Mouse (Mus musculus) Patski (cell line): Measurements from ENCODE around the gene Usp3. TPM values are rescaled to one million over a fixed set of nuclear protein-coding genes. Genes with fewer than 3 reads are reported as not detected.

Experiments used
- ATAC-seq: fragments of 100-300 bp; one replicate; pipeline ENCODE4 v1.8.0; 2021
- CTCF ChIA-PET: fragments of 350-600 bp; sonication (Branson Sonifier 250); formaldehyde crosslinking; loops from one replicate; lab custom pipeline; 2022; ENCODE audit warnings: inconsistent platforms; lab: Charles Lee
- POLR2A ChIA-PET: fragments of 350-600 bp; sonication (Branson Sonifier 250); formaldehyde crosslinking; loops from one replicate; lab custom pipeline; 2022; ENCODE audit warnings: antibody characterized with exemption, inconsistent platforms; lab: Charles Lee
- DNase-seq: peaks from one replicate; pipeline ENCODE4 v3.0.0-alpha.2; 2011; ENCODE audit warnings: low read depth, low spot score
- H3K27me3 ChIP-seq: fragments of 371-371 bp; one replicate; pipeline ENCODE4 v1.5.1; 2021
- CTCF ChIP-seq: fragments of 100-300 bp; IDR thresholded peaks from one replicate; pipeline ENCODE4 v1.5.1; 2021
- in situ Hi-C: fragments of 300-500 bp; cut with MboI; formaldehyde crosslinking; loops from 3 replicates; pipeline ENCODE4 v1.11.1; 2018; ENCODE audit warnings: low pct_unique_long_range_greater_than_20kb, mixed read lengths
- polyA plus RNA-seq: library from polyadenylated mRNA; unstranded; gene quantifications from one replicate; pipeline ENCODE4 v1.2.3, GENCODE M21; 2021

Gene Usp3
- polyA plus RNA-seq, 1 experiment from 2014 or later = 57.5 TPM

DNA sequence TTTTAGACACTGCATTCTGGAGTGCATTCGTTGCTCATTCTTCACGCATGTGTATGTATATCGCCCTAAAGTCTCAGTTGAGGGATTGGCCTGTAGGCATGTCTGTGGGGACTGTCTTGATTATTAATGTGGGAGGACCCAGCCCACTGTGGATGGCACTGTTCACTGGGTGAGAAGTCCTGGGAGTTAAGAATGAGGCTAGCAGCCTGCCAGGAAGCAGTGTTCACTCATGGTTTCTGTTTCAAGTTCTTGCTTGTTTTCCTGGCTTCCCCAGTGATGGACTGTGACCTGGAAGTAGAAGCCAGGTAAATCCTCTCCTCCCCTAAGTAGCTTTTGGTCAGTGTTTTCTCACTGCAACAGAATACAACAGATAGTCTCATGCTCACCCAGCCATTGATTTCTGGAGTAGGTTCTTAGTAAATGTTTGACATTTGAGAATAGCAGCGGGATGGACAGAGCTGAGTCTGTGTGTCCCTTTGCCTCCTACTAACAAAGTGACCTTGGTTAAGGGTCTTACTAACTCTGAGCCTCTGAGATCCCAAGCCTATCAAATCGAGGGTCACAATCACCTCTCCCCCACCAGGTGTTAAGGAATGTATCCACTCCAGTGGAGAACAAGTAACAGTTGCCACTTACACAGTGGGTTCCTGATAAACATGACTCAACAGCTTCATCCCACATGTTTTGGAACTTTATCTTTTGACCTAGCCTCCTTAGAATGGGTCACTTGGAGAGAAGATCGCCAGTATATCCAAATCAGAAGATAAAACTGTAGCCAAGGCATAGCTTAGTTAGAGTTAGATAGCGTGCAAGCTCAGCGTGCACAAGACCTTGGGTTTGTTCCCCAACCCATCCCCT, 11.6 kb upstream of the Usp3 start:
- no peaks in the 10 kb centered on the region for H3K27me3 ChIP-seq
- ChIA-PET POLR2A (no interaction called here), CTCF (interaction anchor here (0.7 kb wide), 1 partner anchor 9 kb away, joined by 3 read pairs; no protein-coding TSS in a partner anchor)
- no peak for DNase-seq
- in situ Hi-C loops = no loop called here
- no peak for ATAC-seq
- TF ChIP-seq CTCF = no peak

DNA sequence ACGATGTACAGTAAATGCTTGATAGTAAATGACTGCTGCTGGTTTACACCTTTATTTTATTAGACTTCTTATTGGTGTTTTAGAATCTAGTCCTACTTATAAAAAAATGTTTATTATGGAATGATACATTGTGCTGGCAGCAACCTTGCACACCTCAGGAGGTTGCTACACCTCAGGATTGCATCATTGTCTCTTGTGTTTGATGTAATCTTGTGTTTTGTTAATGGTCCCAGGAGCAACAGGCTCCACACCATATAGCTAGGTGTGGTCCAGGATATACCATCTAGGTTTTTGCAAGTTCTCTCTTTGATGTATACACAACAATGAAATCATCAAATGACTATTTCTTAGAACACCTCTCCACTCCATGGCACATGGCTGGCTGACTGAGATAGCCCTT, 11.0 kb upstream of the Usp3 start:
- no peaks in the 10 kb centered on the region for H3K27me3 ChIP-seq
- ATAC-seq = no peak
- POLR2A ChIA-PET = no interaction called here
- DNase-seq = no peak
- CTCF ChIA-PET = no interaction called here
- in situ Hi-C loops = no loop called here
- TF ChIP-seq CTCF = no peak

DNA sequence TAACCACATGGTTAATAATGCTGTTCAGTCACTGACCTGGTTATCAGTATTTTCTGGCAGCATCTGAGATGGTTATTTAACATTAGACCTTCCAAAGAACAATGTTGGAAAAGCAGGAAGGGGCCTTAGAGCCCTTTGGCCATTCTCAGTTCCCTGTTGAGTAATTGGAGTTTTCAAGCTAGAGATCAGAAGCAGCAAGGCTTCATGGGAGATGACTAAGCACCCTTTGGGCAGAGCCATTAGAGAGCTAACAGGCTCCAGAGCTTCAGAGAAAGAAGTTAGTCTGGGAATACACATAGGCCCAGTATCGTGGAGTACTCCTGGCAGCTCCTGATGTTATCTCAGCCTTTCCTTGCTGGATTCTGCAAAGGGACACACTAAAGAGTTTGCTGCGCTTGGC, 8.1 kb upstream of the Usp3 start:
- ChIA-PET CTCF (interaction anchor here (1.5 to 3.6 kb wide), 3 partner anchors 10 to 30 kb away, joined by 3 to 21 read pairs (median 5); no protein-coding TSS in a partner anchor), POLR2A (no interaction called here)
- no peak for TF ChIP-seq CTCF
- DNase-seq (no peak), ATAC-seq (no peak)
- in situ Hi-C loops = no loop called here
- H3K27me3 ChIP-seq = no peaks in the 10 kb centered on the region

DNA sequence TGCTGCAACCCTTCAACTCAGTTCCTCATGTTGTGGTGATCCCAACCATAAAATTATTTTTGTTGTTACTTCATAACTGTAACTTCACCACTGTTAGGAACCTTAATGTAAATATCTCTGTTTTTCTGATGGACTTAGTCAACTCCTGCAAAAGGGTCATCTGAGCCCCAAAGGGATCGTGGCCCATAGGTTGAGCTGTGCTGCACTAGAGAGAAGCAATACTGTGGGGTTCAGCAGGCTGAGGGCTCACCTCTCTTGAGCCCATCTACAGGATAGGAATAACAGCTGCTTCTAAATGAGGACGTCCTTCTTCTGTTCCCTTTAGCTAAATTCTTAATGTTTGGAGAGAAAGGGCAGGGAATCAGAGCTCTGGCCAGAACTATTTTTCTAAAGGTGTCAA, 7.6 kb upstream of the Usp3 start:
- ChIA-PET POLR2A (interaction anchor here (0.6 kb wide), 1 partner anchor 11 kb away, joined by 3 read pairs; no protein-coding TSS in a partner anchor), CTCF (interaction anchor here (1.5 to 3.6 kb wide), 3 partner anchors 9 to 30 kb away, joined by 3 to 21 read pairs (median 5); no protein-coding TSS in a partner anchor)
- no peaks in the 10 kb centered on the region for H3K27me3 ChIP-seq
- ATAC-seq (no peak), DNase-seq (no peak)
- TF ChIP-seq CTCF = no peak
- in situ Hi-C loops = no loop called here

GRCm38 (mm10) chr9:66599577-66599976, 6.6 kb upstream of the Usp3 start:
- in situ Hi-C loops = no loop called here
- CTCF ChIA-PET = interaction anchor here (1.5 to 3.6 kb wide), 2 partner anchors 8 to 12 kb away, joined by 3 to 21 read pairs; no protein-coding TSS in a partner anchor
- TF ChIP-seq CTCF = no peak
- no peak for DNase-seq
- POLR2A ChIA-PET = no interaction called here
- no peaks in the 10 kb centered on the region for H3K27me3 ChIP-seq
- no peak for ATAC-seq

GRCm38 (mm10) chr9:66598636-66599035, 5.7 kb upstream of the Usp3 start:
- ATAC-seq (no peak), DNase-seq (no peak)
- CTCF ChIA-PET = no interaction called here
- H3K27me3 ChIP-seq = no peaks in the 10 kb centered on the region
- POLR2A ChIA-PET = interaction anchor here (0.6 kb wide), 1 partner anchor 155 kb away, joined by 4 read pairs; no protein-coding TSS in a partner anchor
- in situ Hi-C loops = no loop called here
- no peak for TF ChIP-seq CTCF

GRCm38 (mm10) chr9:66597480-66598215, 4.7 kb upstream of the Usp3 start:
- ATAC-seq = no peak
- POLR2A ChIA-PET = no interaction called here
- TF ChIP-seq CTCF = no peak
- no peaks in the 10 kb centered on the region for H3K27me3 ChIP-seq
- in situ Hi-C loops = no loop called here
- CTCF ChIA-PET = interaction anchor here (1.0 kb wide), 1 partner anchor 13 kb away, joined by 3 read pairs; no protein-coding TSS in a partner anchor
- DNase-seq = no peak

- no peak for TF ChIP-seq CTCF
- ChIA-PET CTCF (interaction anchor here (1.0 kb wide), 1 partner anchor 13 kb away, joined by 3 read pairs; no protein-coding TSS in a partner anchor), POLR2A (no interaction called here)
- H3K27me3 ChIP-seq = no peaks in the 10 kb centered on the region
- no peak for ATAC-seq
- in situ Hi-C loops = no loop called here
- DNase-seq = no peak
Measured at GRCm38 (mm10) chr9:66597076-66597475, 4.1 kb upstream of the Usp3 start.

DNA sequence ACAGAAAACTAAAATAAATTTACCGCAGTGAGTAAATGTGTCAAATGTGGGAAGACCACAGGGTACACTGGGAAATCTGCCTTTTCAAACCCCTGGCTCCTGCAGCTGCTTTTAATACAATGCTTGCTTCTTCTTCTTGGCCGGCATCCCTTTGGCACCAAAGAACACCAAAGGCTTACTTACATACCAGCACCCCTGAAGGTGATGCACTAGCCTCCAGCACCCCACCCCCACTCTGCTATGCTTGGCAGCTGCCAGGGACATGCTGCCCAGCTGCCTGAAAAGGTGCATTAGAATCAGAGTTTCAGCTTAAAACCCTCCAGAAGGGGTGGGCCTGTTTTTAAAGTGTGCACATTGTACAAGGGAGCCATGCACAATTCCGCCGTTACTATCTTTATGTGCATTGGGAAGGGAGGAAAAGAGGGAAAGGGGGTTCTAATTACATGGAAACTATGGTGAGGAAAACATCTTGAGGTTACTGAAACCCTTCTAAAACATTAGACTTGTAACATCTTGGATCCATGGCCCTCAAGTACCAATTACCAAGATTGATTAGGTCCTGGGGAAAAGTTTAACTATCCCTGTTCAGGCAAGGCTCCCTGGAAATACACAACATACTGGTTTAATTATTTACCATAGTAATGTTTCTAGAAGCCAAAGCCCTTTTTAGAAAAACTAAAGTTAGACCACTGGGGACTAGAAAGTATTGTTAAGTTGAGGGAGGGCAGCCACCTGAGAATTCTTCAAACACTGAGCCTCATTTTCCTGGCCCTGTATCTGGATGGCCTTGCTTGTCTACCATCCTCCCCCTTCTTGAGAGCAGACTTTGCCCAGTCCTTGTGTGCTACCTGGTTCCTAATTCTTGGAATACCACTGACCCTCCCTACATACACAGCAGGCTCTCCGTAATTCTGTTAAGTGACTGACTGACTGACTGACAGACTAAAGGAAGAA, 3.1 kb upstream of the Usp3 start:
- ChIA-PET POLR2A (interaction anchor here (1.0 kb wide), 1 partner anchor 15 kb away, joined by 4 read pairs; no protein-coding TSS in a partner anchor), CTCF (interaction anchor here (1.0 to 1.2 kb wide), 2 partner anchors 10 to 14 kb away, joined by 3 read pairs; no protein-coding TSS in a partner anchor)
- ATAC-seq (no peak), DNase-seq (no peak)
- no peaks in the 10 kb centered on the region for H3K27me3 ChIP-seq
- no peak for TF ChIP-seq CTCF
- in situ Hi-C loops = no loop called here
